Mouse (Mus musculus) bone marrow, adult 2 months (tissue): ENCODE measurements around the gene Fbxw2.

ENCODE experiments used
- CTCF ChIP-seq: fragments of 200-500 bp; IDR thresholded peaks from 2 replicates; pipeline ENCODE4 v1.5.1; 2011; ENCODE audit warnings: low read length, control low read depth; ENCODE audit not compliant: control insufficient read depth, insufficient read depth
- POLR2A ChIP-seq: fragments of 200-500 bp; IDR thresholded peaks from 2 replicates; pipeline ENCODE4 v1.6.1; 2011; ENCODE audit warnings: low read depth, mild to moderate bottlenecking, control low read depth, low read length, borderline replicate concordance; ENCODE audit not compliant: control insufficient read depth

- TF ChIP-seq CTCF (no peak), POLR2A (no peak)
Measured at GRCm38 (mm10) chr2:34809568-34809967, 16.5 kb downstream of the Fbxw2 start.
